Mouse (Mus musculus) cerebellum, adult 11 months (tissue): ENCODE results near the gene Cuta.

Experiments
- DNase-seq: peaks from one replicate; pipeline ENCODE4 v3.0.0; 2022

The Cuta gene

GRCm38 (mm10) chr17:26884995-26885926, 54.1 kb downstream of the Cuta start:
- peak; percentile 68 for DNase-seq
